Mouse (Mus musculus) ES-Bruce4 (cell line): ENCODE data around the gene Strn.

Experiments used
- CTCF ChIP-seq: IDR thresholded peaks from one replicate; pipeline ENCODE4 v1.8.1; 2011; ENCODE audit warnings: low read depth, low read length
- POLR2A ChIP-seq: IDR thresholded peaks from one replicate; pipeline ENCODE4 v1.8.1; 2011; ENCODE audit warnings: low read length; ENCODE audit not compliant: insufficient read depth

- TF ChIP-seq CTCF = no peak
- TF ChIP-seq POLR2A = no peak
These were observed 16.1 kb upstream of the Strn start for GRCm38 (mm10) chr17:78752938-78753655.
